ENCODE assay signal across 10 mouse cellular contexts in genomic region chr8:79104634-79105033, GRCm38 (mm10).
A peak's percentile ranks its signal among the peaks of the same experiment; 100 is the strongest.
DNase-seq lines count a peak whose midpoint lies in the region; ATAC-seq lines count a peak whose summit lies in the region.
"Had no signal": no experiment of that assay in that cellular context is flagged by ENCODE, and none has a peak within 500 bp of the region (broad histone marks: within the 10 kb centered on the region; RNA-seq: fewer than 3 reads in every experiment).

No protein-coding gene starts in this region.

- peaks cover 3% of the 10 kb centered on the region; the same call in 1 of the 2 replicates for H3K4me1 ChIP-seq in heart, embryonic 11.5 days (ENCODE audit: control insufficient read depth, insufficient read depth, low read length)
- peaks cover 18% of the 10 kb centered on the region; the same call in 1 of the 2 replicates for H3K4me1 ChIP-seq in lung, embryonic 15.5 days
- peaks cover 29% of the 10 kb centered on the region for H3K4me1 ChIP-seq in intestine, embryonic 14.5 days (replicated peaks; ENCODE audit: control insufficient read depth, insufficient read depth, low read length)
- peaks cover 20% of the 10 kb centered on the region for H3K4me1 ChIP-seq in stomach, embryonic 16.5 days (ENCODE audit: control insufficient read depth, insufficient read depth, low read length)

- no peak overlapping the region for H3K9ac ChIP-seq in heart, embryonic 11.5 days (ENCODE audit: low read depth, low read length)
- no peak overlapping the region for H3K9ac ChIP-seq in lung, embryonic 15.5 days
- no peak overlapping the region for H3K9ac ChIP-seq in intestine, embryonic 14.5 days (ENCODE audit: low read length)
- H3K9ac ChIP-seq in stomach, embryonic 16.5 days (ENCODE audit: low read length) = 0 out of 2 replicates have a peak overlapping the region, but pooled peaks have one; percentile 33
- H3K9ac ChIP-seq: liver, embryonic 14.5 days had no signal

- ATAC-seq in heart, embryonic 11.5 days (replicated peaks; ENCODE audit: insufficient number of reproducible peaks, low FRiP score, low TSS enrichment) = 0 out of 2 replicates have a peak, but pooled peaks have one; percentile 26
- 0 out of 2 replicates have a peak, but pooled peaks have one; percentile 29 for ATAC-seq in lung, embryonic 15.5 days (ENCODE audit: borderline replicate concordance, extremely low read depth, low FRiP score, low TSS enrichment)
- no peak for ATAC-seq in intestine, embryonic 14.5 days (replicated peaks; ENCODE audit: low FRiP score, low TSS enrichment, low read depth)
- ATAC-seq in stomach, embryonic 16.5 days (ENCODE audit: insufficient read depth, low FRiP score) = no peak

- no peak overlapping the region for H3K4me3 ChIP-seq in heart, embryonic 11.5 days (ENCODE audit: low read depth, low read length)
- H3K4me3 ChIP-seq in lung, embryonic 15.5 days = no peak overlapping the region
- no peak overlapping the region for H3K4me3 ChIP-seq in intestine, embryonic 14.5 days (ENCODE audit: low read depth, low read length)
- H3K4me3 ChIP-seq in stomach, embryonic 16.5 days (replicated peaks; ENCODE audit: low read length) = no peak overlapping the region

- no peak overlapping the region for H3K27ac ChIP-seq in heart, embryonic 11.5 days (ENCODE audit: low read depth, low read length)
- H3K27ac ChIP-seq in lung, embryonic 15.5 days = 0 out of 2 replicates have a peak overlapping the region, but pooled peaks have one; percentile 21
- peak overlapping the region; percentile 64; the same call in 1 of the 2 replicates for H3K27ac ChIP-seq in intestine, embryonic 14.5 days (ENCODE audit: low read depth)
- peak overlapping the region; percentile 31 for H3K27ac ChIP-seq in stomach, embryonic 16.5 days (ENCODE audit: low read length)
- H3K27ac ChIP-seq: liver, embryonic 14.5 days had no signal

- no peaks in the 10 kb centered on the region for H3K27me3 ChIP-seq in heart, embryonic 11.5 days (ENCODE audit: control insufficient read depth, insufficient read depth, low read length)
- no peaks in the 10 kb centered on the region for H3K27me3 ChIP-seq in lung, embryonic 15.5 days
- no peaks in the 10 kb centered on the region for H3K27me3 ChIP-seq in intestine, embryonic 14.5 days (replicated peaks; ENCODE audit: control insufficient read depth, insufficient read depth, low read length)
- H3K27me3 ChIP-seq in stomach, embryonic 16.5 days (ENCODE audit: control insufficient read depth, insufficient read depth, low read length) = no peaks in the 10 kb centered on the region

- 73% methylated on average over 9 of the region's 9 CpGs for WGBS in heart, embryonic 11.5 days (ENCODE audit: insufficient replicate concordance)
- WGBS in lung, embryonic 15.5 days = 52% methylated on average over 9 of the region's 9 CpGs
- WGBS in intestine, embryonic 14.5 days = 54% methylated on average over 9 of the region's 9 CpGs
- 53% methylated on average over 9 of the region's 9 CpGs for WGBS in stomach, embryonic 16.5 days

- no peaks in the 10 kb centered on the region for H3K36me3 ChIP-seq in heart, embryonic 11.5 days (ENCODE audit: control insufficient read depth, insufficient read depth, low read length)
- no peaks in the 10 kb centered on the region for H3K36me3 ChIP-seq in lung, embryonic 15.5 days
- H3K36me3 ChIP-seq in intestine, embryonic 14.5 days (ENCODE audit: control insufficient read depth, insufficient read depth, low read length) = peaks cover 10% of the 10 kb centered on the region; the same call in 1 of the 2 replicates
- H3K36me3 ChIP-seq in stomach, embryonic 16.5 days (ENCODE audit: control insufficient read depth, insufficient read depth, low read length) = no peaks in the 10 kb centered on the region

- DNase-seq in heart, postnatal 4 days = no peak
- DNase-seq in lung, postnatal 4 days = no peak
- DNase-seq in intestine, embryonic 14.5 days (ENCODE audit: low spot score) = peak; percentile 61
- DNase-seq in right cerebral cortex, postnatal 14 days = no peak
- DNase-seq: cerebellum, postnatal 36 days; retina, postnatal 1 day had no signal

- H3K4me2 ChIP-seq in heart, embryonic 11.5 days = no peak overlapping the region
- no peak overlapping the region for H3K4me2 ChIP-seq in lung, embryonic 15.5 days
- no peak overlapping the region for H3K4me2 ChIP-seq in intestine, embryonic 14.5 days (ENCODE audit: low read length)
- no peak overlapping the region for H3K4me2 ChIP-seq in stomach, embryonic 16.5 days (ENCODE audit: low read depth, low read length)

- H3K9me3 ChIP-seq in heart, embryonic 11.5 days (replicated peaks; ENCODE audit: control insufficient read depth, low read length) = no peaks in the 10 kb centered on the region
- no peaks in the 10 kb centered on the region for H3K9me3 ChIP-seq in lung, embryonic 15.5 days
- no peaks in the 10 kb centered on the region for H3K9me3 ChIP-seq in intestine, embryonic 14.5 days (ENCODE audit: control insufficient read depth, low read length)
- no peaks in the 10 kb centered on the region for H3K9me3 ChIP-seq in stomach, embryonic 16.5 days (replicated peaks; ENCODE audit: control insufficient read depth, low read length)

Comparison
In these comparisons a context has a peak if more than half of its experiments do, and no peak if none do; other contexts are left out.
1. ATAC-seq: peak in heart, embryonic 11.5 days (single experiment) and lung, embryonic 15.5 days (single experiment); none in intestine, embryonic 14.5 days (single experiment) and stomach, embryonic 16.5 days (single experiment).